Mouse (Mus musculus) cortical plate, adult 2 months (tissue): ENCODE results near the gene Erfe.

Experiments
- CTCF ChIP-seq: fragments of 200-500 bp; IDR thresholded peaks from 2 replicates; pipeline ENCODE4 v1.5.1; 2011; ENCODE audit warnings: mild to moderate bottlenecking, control low read depth, low read length; ENCODE audit not compliant: insufficient read depth; ENCODE audit errors: extremely low read depth
- POLR2A ChIP-seq: fragments of 200-500 bp; IDR thresholded peaks from 2 replicates; pipeline ENCODE4 v1.6.1; 2011; ENCODE audit warnings: mild to moderate bottlenecking, low read length, control low read depth; ENCODE audit not compliant: insufficient read depth; ENCODE audit errors: extremely low read depth

DNA sequence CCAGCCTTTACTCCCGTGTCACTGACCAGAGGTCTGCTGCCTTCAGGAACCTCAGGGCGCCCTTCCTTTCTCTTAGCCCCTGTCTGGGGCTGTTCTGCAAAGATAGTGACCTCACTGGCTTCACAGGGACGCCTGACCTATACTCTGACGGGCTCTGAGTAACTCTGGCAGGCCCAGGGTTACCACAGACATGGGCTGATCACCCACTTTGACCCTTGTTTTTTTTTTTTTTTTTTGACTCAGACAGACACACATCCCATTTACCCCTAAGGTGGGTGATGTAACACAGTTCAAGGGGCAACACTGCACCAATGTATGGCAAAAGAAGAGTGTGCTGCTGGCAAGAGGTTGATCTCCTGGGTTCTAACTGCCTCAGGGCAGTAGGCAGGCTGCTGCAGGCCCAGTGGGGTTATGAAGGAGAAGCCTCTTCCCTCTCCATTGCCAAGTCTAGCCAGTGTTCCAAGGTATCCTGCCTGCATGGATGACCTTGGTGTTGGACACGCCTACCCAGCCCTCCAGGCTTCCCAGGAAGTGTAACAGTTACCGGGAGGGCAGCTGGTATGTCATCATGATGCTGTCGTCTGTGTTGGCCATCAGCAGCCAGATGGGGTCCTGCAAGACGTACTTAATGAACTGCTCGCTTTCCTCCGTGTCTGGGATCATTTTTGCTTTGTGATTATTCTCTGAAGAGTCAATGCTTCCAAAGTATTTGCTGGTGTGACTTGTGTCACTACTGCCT lies 53.8 kb downstream of the Erfe start:
- TF ChIP-seq POLR2A (no peak), CTCF (no peak)
